Mouse (Mus musculus): ENCODE results near the gene Akna.
A peak's percentile ranks its signal among the peaks of the same experiment; 100 is the strongest.

GRCm38 (mm10) chr4:63417318-63417957 lies 14.3 kb upstream of the Akna start:
- TF ChIP-seq CTCF (IDR thresholded peaks at IDR 0.05; ENCODE audit: insufficient read depth, low read length), result peak; percentile 69
- no peak for TF ChIP-seq POLR2A (IDR thresholded peaks at IDR 0.05; ENCODE audit: borderline replicate concordance, extremely low read depth, low read depth, low read length)
